Mouse (Mus musculus) kidney, adult 11 months (tissue): ENCODE data around the gene Glyatl3.
A peak's percentile ranks its signal among the peaks of the same experiment; 100 is the strongest.

Experiments used
- DNase-seq: peaks from one replicate; pipeline ENCODE4 v3.0.0; 2022

Gene Glyatl3

GRCm38 (mm10) chr17:40914250-40914649 lies at the start of gene Glyatl3:
TSS of gene Glyatl3 (minus strand) at chr17:40914350.
- no peak for DNase-seq

GRCm38 (mm10) chr17:40948518-40948917 lies 34.4 kb upstream of the Glyatl3 start:
- no peak for DNase-seq

- DNase-seq = peak; percentile 99
These were observed 20.5 kb upstream of the Glyatl3 start, which contains the start of the genes Mut and Cenpq for GRCm38 (mm10) chr17:40934420-40935231. TSS of gene Mut (plus strand) at chr17:40934685. TSS of gene Cenpq (minus strand) at chr17:40935047.

GRCm38 (mm10) chr17:40933985-40934384 lies 19.8 kb upstream of the Glyatl3 start:
- no peak for DNase-seq

GRCm38 (mm10) chr17:40915499-40915898 lies 1.3 kb upstream of the Glyatl3 start:
- no peak for DNase-seq

GRCm38 (mm10) chr17:40904721-40905154 lies 9.4 kb downstream of the Glyatl3 start:
- no peak for DNase-seq

- DNase-seq = no peak
These were observed 10.0 kb downstream of the Glyatl3 start for GRCm38 (mm10) chr17:40904056-40904597.

- no peak for DNase-seq
These were observed 10.8 kb downstream of the Glyatl3 start for GRCm38 (mm10) chr17:40903345-40903744.

GRCm38 (mm10) chr17:40899783-40900363 lies 14.3 kb downstream of the Glyatl3 start:
- DNase-seq = no peak

- no peak for DNase-seq
These were observed 17.3 kb downstream of the Glyatl3 start for GRCm38 (mm10) chr17:40896863-40897262.

- DNase-seq = no peak
These were observed 26.2 kb downstream of the Glyatl3 start for GRCm38 (mm10) chr17:40887849-40888536.

GRCm38 (mm10) chr17:40885155-40885554 lies 29.0 kb downstream of the Glyatl3 start:
- no peak for DNase-seq

GRCm38 (mm10) chr17:40882172-40882571 lies 32.0 kb downstream of the Glyatl3 start:
- no peak for DNase-seq

GRCm38 (mm10) chr17:40879924-40880691 lies 34.0 kb downstream of the Glyatl3 start, which contains the start of gene 9130008F23Rik:
TSS of gene 9130008F23Rik (minus strand) at chr17:40880559.
- peak; percentile 42 for DNase-seq

GRCm38 (mm10) chr17:40879528-40879923 lies 34.6 kb downstream of the Glyatl3 start:
- DNase-seq = no peak

- no peak for DNase-seq
These were observed 36.4 kb downstream of the Glyatl3 start for GRCm38 (mm10) chr17:40877741-40878140.

GRCm38 (mm10) chr17:40875568-40875967 lies 38.6 kb downstream of the Glyatl3 start:
- DNase-seq = no peak

GRCm38 (mm10) chr17:40874701-40875100 lies 39.4 kb downstream of the Glyatl3 start:
- no peak for DNase-seq

GRCm38 (mm10) chr17:40873582-40874011 lies 40.6 kb downstream of the Glyatl3 start:
- DNase-seq = peak; percentile 28

GRCm38 (mm10) chr17:40872626-40873025 lies 41.5 kb downstream of the Glyatl3 start:
- DNase-seq = no peak

- no peak for DNase-seq
These were observed 45.0 kb downstream of the Glyatl3 start for GRCm38 (mm10) chr17:40868952-40869747.
